Mouse (Mus musculus): ENCODE data around the gene Usp15.

DNA sequence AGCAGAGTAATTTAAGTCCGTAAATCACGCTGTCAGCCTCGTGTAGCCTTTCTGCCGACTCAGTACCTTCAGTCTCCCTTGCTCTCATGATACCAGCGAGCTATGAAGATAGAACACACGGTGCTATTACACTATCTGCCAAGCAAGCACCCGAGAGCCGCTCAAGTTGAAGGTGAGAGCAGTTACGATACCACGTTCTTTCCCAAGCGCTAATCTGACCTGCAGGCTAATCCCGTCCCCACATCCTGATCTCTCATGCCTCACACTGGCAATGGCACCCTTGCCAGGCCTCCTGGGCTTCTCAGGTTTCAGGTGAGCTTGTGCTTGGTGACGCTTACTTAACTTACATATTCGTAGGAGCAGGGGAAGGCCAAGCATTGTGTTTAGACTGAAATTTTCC, 79.9 kb downstream of the Usp15 start:
- TF ChIP-seq CTCF (IDR thresholded peaks at IDR 0.05; ENCODE audit: low read depth): no peak
- TF ChIP-seq EP300 (IDR thresholded peaks at IDR 0.05; ENCODE audit: low read depth): no peak

Measured in heart, postnatal 0 days (tissue).